In the genomic region with DNA sequence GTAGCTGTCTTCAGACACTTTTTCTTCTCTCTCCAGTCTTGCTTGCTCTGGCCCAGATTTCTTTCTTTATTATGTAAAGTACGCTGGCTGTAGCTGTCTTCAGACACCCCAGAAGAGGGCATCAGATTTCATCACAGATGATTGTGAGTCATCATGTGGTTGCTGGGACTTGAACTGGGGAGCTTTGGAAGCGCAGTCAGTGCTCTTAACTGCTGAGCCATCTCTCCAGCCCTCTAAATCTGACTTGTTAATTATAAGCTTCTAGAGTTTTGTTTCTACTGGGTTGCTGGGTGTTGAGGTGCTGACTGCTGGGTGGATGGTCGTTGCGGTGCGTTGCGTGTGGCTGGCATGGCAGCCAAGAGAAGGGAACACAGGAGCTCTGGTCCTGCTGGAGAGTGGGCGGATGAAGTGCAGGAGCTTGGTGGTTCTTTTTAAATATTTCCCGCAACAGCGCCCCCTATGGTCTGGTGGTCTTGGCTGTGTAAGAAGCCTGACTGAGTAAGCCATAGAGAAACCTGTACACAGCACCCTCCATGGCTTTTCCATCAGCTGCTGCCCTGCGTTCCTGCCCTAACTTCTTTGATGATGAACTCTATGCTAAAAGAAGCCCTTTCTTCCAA, we compare ENCODE assay signal across 10 mouse cellular contexts. TPM values are rescaled to one million over a fixed set of nuclear protein-coding genes. Genes with fewer than 3 reads are reported as not detected.
DNase-seq lines count a peak whose midpoint lies in the region; ATAC-seq lines count a peak whose summit lies in the region.
"Had no signal": no experiment of that assay in that cellular context is flagged by ENCODE, and none has a peak within 500 bp of the region (broad histone marks: within the 10 kb centered on the region; RNA-seq: fewer than 3 reads in every experiment).

No protein-coding gene starts in this region.

- H3K4me1 ChIP-seq in midbrain, embryonic 10.5 days = no peaks in the 10 kb centered on the region
- no peaks in the 10 kb centered on the region for H3K4me1 ChIP-seq in midbrain, embryonic 15.5 days
- H3K4me1 ChIP-seq in embryonic facial prominence, embryonic 10.5 days = peaks cover 10% of the 10 kb centered on the region
- H3K4me1 ChIP-seq: heart, embryonic 15.5 days; midbrain, embryonic 12.5 days had no signal

- H3K9me3 ChIP-seq in midbrain, embryonic 10.5 days (replicated peaks) = no peaks in the 10 kb centered on the region
- H3K9me3 ChIP-seq in midbrain, embryonic 15.5 days = no peaks in the 10 kb centered on the region
- no peaks in the 10 kb centered on the region for H3K9me3 ChIP-seq in embryonic facial prominence, embryonic 10.5 days
- H3K9me3 ChIP-seq: heart, embryonic 15.5 days; midbrain, embryonic 12.5 days had no signal

- H3K4me2 ChIP-seq in midbrain, embryonic 15.5 days = no peak overlapping the region
- H3K4me2 ChIP-seq: heart, embryonic 15.5 days; midbrain, embryonic 12.5 days had no signal

- no peaks in the 10 kb centered on the region for H3K27me3 ChIP-seq in midbrain, embryonic 10.5 days (ENCODE audit: low read depth, poor library complexity, severe bottlenecking)
- no peaks in the 10 kb centered on the region for H3K27me3 ChIP-seq in midbrain, embryonic 15.5 days (replicated peaks)
- no peaks in the 10 kb centered on the region for H3K27me3 ChIP-seq in embryonic facial prominence, embryonic 10.5 days (replicated peaks; ENCODE audit: low read depth, poor library complexity, severe bottlenecking)
- H3K27me3 ChIP-seq: heart, embryonic 15.5 days; midbrain, embryonic 12.5 days had no signal

- H3K36me3 ChIP-seq in midbrain, embryonic 10.5 days = peaks cover 92% of the 10 kb centered on the region
- H3K36me3 ChIP-seq in midbrain, embryonic 15.5 days (replicated peaks) = peaks cover 59% of the 10 kb centered on the region
- H3K36me3 ChIP-seq in embryonic facial prominence, embryonic 10.5 days (replicated peaks) = peaks cover 94% of the 10 kb centered on the region

- H3K4me3 ChIP-seq in midbrain, embryonic 10.5 days = no peak overlapping the region
- no peak overlapping the region for H3K4me3 ChIP-seq in midbrain, embryonic 15.5 days
- no peak overlapping the region for H3K4me3 ChIP-seq in embryonic facial prominence, embryonic 10.5 days
- H3K4me3 ChIP-seq: heart, embryonic 15.5 days; midbrain, embryonic 12.5 days had no signal

- WGBS in midbrain, embryonic 10.5 days = 67% methylated on average over 10 of the region's 10 CpGs
- WGBS in midbrain, embryonic 15.5 days = 62% methylated on average over 10 of the region's 10 CpGs
- 67% methylated on average over 10 of the region's 10 CpGs for WGBS in embryonic facial prominence, embryonic 10.5 days

- DNase-seq in adrenal gland, postnatal 14 days = peak; percentile 62
- DNase-seq in adrenal gland, postnatal 25 days = no peak
- peak; percentile 23 for DNase-seq in midbrain, embryonic 10.5 days (ENCODE audit: low spot score)
- peak; percentile 44 for DNase-seq in embryonic facial prominence, embryonic 10.5 days (ENCODE audit: low spot score)
- peak; percentile 62 for DNase-seq in naive thymus-derived CD4-positive, alpha-beta T cell, adult 2 months (ENCODE audit: low read depth)
- DNase-seq in urinary bladder, adult 2 months (ENCODE audit: low spot score) = no peak
- no peak for DNase-seq in adipocyte (ENCODE audit: low spot score)

- H3K27ac ChIP-seq in midbrain, embryonic 10.5 days (replicated peaks) = no peak overlapping the region
- no peak overlapping the region for H3K27ac ChIP-seq in midbrain, embryonic 15.5 days
- H3K27ac ChIP-seq in embryonic facial prominence, embryonic 10.5 days (replicated peaks) = no peak overlapping the region
- H3K27ac ChIP-seq: heart, embryonic 15.5 days; midbrain, embryonic 12.5 days had no signal

- no peak overlapping the region for H3K9ac ChIP-seq in midbrain, embryonic 15.5 days
- H3K9ac ChIP-seq: heart, embryonic 15.5 days; midbrain, embryonic 12.5 days had no signal

- no peak for ATAC-seq in midbrain, embryonic 15.5 days (replicated peaks)

RNA-seq across cellular contexts. Expression of a gene that starts 14.8 kb away (rescaled TPM):
- 47.1 and 52.0 TPM in 2 replicates for total RNA-seq in adrenal gland, postnatal 14 days (2021)
- 55.1 and 58.2 TPM in 2 replicates for total RNA-seq in adrenal gland, postnatal 25 days (2021)
- 88.5 and 89.7 TPM in 2 replicates for polyA plus RNA-seq in midbrain, embryonic 10.5 days (2016; fragmentation: Nextera tagmentation; extraction: Ambion mirVana)
- 81.7 and 86.0 TPM in 2 replicates for polyA plus RNA-seq in midbrain, embryonic 15.5 days (2015; fragmentation: Nextera tagmentation; extraction: Ambion mirVana)
- 84.2 TPM in 2 replicates for polyA plus RNA-seq in embryonic facial prominence, embryonic 10.5 days (2016; fragmentation: Nextera tagmentation; extraction: Ambion mirVana)
- 33.4 and 45.1 TPM in 2 replicates for polyA plus RNA-seq in urinary bladder, adult 2 months (2012; rRNA removed)

RNA-seq across cellular contexts. Expression of a gene that starts 52.7 kb away (rescaled TPM):
- total RNA-seq in adrenal gland, postnatal 14 days (2021) = 1.9 and 2.7 TPM in 2 replicates
- total RNA-seq in adrenal gland, postnatal 25 days (2021) = 3.5 and 4.0 TPM in 2 replicates
- 0.98 and 1.6 TPM in 2 replicates for polyA plus RNA-seq in midbrain, embryonic 10.5 days (2016; fragmentation: Nextera tagmentation; extraction: Ambion mirVana)
- polyA plus RNA-seq in midbrain, embryonic 15.5 days (2015; fragmentation: Nextera tagmentation; extraction: Ambion mirVana) = 0.91 and 0.94 TPM in 2 replicates
- 1.6 and 2.4 TPM in 2 replicates for polyA plus RNA-seq in embryonic facial prominence, embryonic 10.5 days (2016; fragmentation: Nextera tagmentation; extraction: Ambion mirVana)
- polyA plus RNA-seq in urinary bladder, adult 2 months (2012; rRNA removed) = 15.1 and 20.6 TPM in 2 replicates

RNA-seq across cellular contexts. Expression of a gene that starts 52.8 kb away (rescaled TPM):
- 16.2 and 18.8 TPM in 2 replicates for total RNA-seq in adrenal gland, postnatal 14 days (2021)
- 11.1 and 13.7 TPM in 2 replicates for total RNA-seq in adrenal gland, postnatal 25 days (2021)
- polyA plus RNA-seq in midbrain, embryonic 10.5 days (2016; fragmentation: Nextera tagmentation; extraction: Ambion mirVana) = 16.9 and 21.7 TPM in 2 replicates
- polyA plus RNA-seq in midbrain, embryonic 15.5 days (2015; fragmentation: Nextera tagmentation; extraction: Ambion mirVana) = 20.5 and 21.1 TPM in 2 replicates
- polyA plus RNA-seq in embryonic facial prominence, embryonic 10.5 days (2016; fragmentation: Nextera tagmentation; extraction: Ambion mirVana) = 15.8 and 17.4 TPM in 2 replicates
- polyA plus RNA-seq in urinary bladder, adult 2 months (2012; rRNA removed) = 4.2 and 4.9 TPM in 2 replicates

RNA-seq across cellular contexts. Expression of a gene that starts 59.9 kb away (rescaled TPM):
- 31.7 and 37.9 TPM in 2 replicates for total RNA-seq in adrenal gland, postnatal 14 days (2021)
- total RNA-seq in adrenal gland, postnatal 25 days (2021) = 33.8 and 41.2 TPM in 2 replicates
- 12.9 and 14.8 TPM in 2 replicates for polyA plus RNA-seq in midbrain, embryonic 10.5 days (2016; fragmentation: Nextera tagmentation; extraction: Ambion mirVana)
- 14.2 and 15.8 TPM in 2 replicates for polyA plus RNA-seq in midbrain, embryonic 15.5 days (2015; fragmentation: Nextera tagmentation; extraction: Ambion mirVana)
- polyA plus RNA-seq in embryonic facial prominence, embryonic 10.5 days (2016; fragmentation: Nextera tagmentation; extraction: Ambion mirVana) = 13.5 and 14.3 TPM in 2 replicates
- 8.5 and 10.6 TPM in 2 replicates for polyA plus RNA-seq in urinary bladder, adult 2 months (2012; rRNA removed)

RNA-seq across cellular contexts. Expression of a gene that starts 60.0 kb away (rescaled TPM):
- total RNA-seq in adrenal gland, postnatal 14 days (2021) = 95.1 and 99.2 TPM in 2 replicates
- 93.6 and 96.4 TPM in 2 replicates for total RNA-seq in adrenal gland, postnatal 25 days (2021)
- polyA plus RNA-seq in midbrain, embryonic 10.5 days (2016; fragmentation: Nextera tagmentation; extraction: Ambion mirVana) = 124 and 125 TPM in 2 replicates
- 172 and 174 TPM in 2 replicates for polyA plus RNA-seq in midbrain, embryonic 15.5 days (2015; fragmentation: Nextera tagmentation; extraction: Ambion mirVana)
- polyA plus RNA-seq in embryonic facial prominence, embryonic 10.5 days (2016; fragmentation: Nextera tagmentation; extraction: Ambion mirVana) = 94.9 and 105 TPM in 2 replicates
- polyA plus RNA-seq in urinary bladder, adult 2 months (2012; rRNA removed) = 98.5 and 124 TPM in 2 replicates

Comparison
In these comparisons a context has a peak if more than half of its experiments do, and no peak if none do; other contexts are left out.
1. DNase-seq: peak in adrenal gland, postnatal 14 days (single experiment), midbrain, embryonic 10.5 days (single experiment), embryonic facial prominence, embryonic 10.5 days (single experiment) and naive thymus-derived CD4-positive, alpha-beta T cell, adult 2 months (single experiment); none in adrenal gland, postnatal 25 days (single experiment), urinary bladder, adult 2 months (single experiment) and adipocyte (single experiment).